ENCODE assay signal across 8 mouse cellular contexts in genomic region chr5:24684578-24685365, GRCm38 (mm10). TPM values are rescaled to one million over a fixed set of nuclear protein-coding genes. Genes with fewer than 3 reads are reported as not detected.
DNase-seq lines count a peak whose midpoint lies in the region; ATAC-seq and TF ChIP-seq lines count a peak whose summit lies in the region.

No protein-coding gene starts in this region.

- H3K9me3 ChIP-seq in embryonic facial prominence, embryonic 12.5 days = no peaks in the 10 kb centered on the region
- H3K9me3 ChIP-seq in heart, embryonic 11.5 days (replicated peaks; ENCODE audit: control insufficient read depth, low read length) = no peaks in the 10 kb centered on the region
- no peaks in the 10 kb centered on the region for H3K9me3 ChIP-seq in liver, embryonic 12.5 days (replicated peaks)

- peaks cover 4% of the 10 kb centered on the region for H3K4me1 ChIP-seq in embryonic facial prominence, embryonic 12.5 days
- H3K4me1 ChIP-seq in heart, embryonic 11.5 days (ENCODE audit: control insufficient read depth, insufficient read depth, low read length) = peaks cover 12% of the 10 kb centered on the region
- peaks cover 28% of the 10 kb centered on the region for H3K4me1 ChIP-seq in liver, embryonic 12.5 days
- peaks cover 7% of the 10 kb centered on the region for H3K4me1 ChIP-seq in testis, adult 2 months (ENCODE audit: control insufficient read depth, insufficient read depth, low read length)

- H3K4me2 ChIP-seq in embryonic facial prominence, embryonic 12.5 days (replicated peaks) = peak overlapping the region; percentile 54
- peak overlapping the region; percentile 80 for H3K4me2 ChIP-seq in heart, embryonic 11.5 days
- H3K4me2 ChIP-seq in liver, embryonic 12.5 days = peak overlapping the region; percentile 74
- peak overlapping the region; percentile 78 for H3K4me2 ChIP-seq in myocyte (ENCODE audit: low read depth)

- peak overlapping the region; percentile 96 for H3K27ac ChIP-seq in embryonic facial prominence, embryonic 12.5 days
- peak overlapping the region; percentile 99 for H3K27ac ChIP-seq in heart, embryonic 11.5 days (ENCODE audit: low read depth, low read length)
- peak overlapping the region; percentile 93 for H3K27ac ChIP-seq in liver, embryonic 12.5 days
- peak overlapping the region; percentile 83 for H3K27ac ChIP-seq in testis, adult 2 months (ENCODE audit: control insufficient read depth, insufficient read depth, low read depth, low read length)

- no peak for TF ChIP-seq CTCF in testis, adult 2 months (IDR thresholded peaks at IDR 0.05; ENCODE audit: control insufficient read depth, insufficient read depth, insufficient replicate concordance, low read depth, low read length)

- peak overlapping the region; percentile 88 for H3K4me3 ChIP-seq in embryonic facial prominence, embryonic 12.5 days
- peak overlapping the region; percentile 93 for H3K4me3 ChIP-seq in heart, embryonic 11.5 days (ENCODE audit: low read depth, low read length)
- peak overlapping the region; percentile 84 for H3K4me3 ChIP-seq in liver, embryonic 12.5 days
- peak overlapping the region; percentile 51 for H3K4me3 ChIP-seq in myocyte
- H3K4me3 ChIP-seq in testis, adult 2 months (ENCODE audit: control insufficient read depth, low read depth, low read length) = peak overlapping the region; percentile 87

- H3K36me3 ChIP-seq in embryonic facial prominence, embryonic 12.5 days = peaks cover 4% of the 10 kb centered on the region
- H3K36me3 ChIP-seq in heart, embryonic 11.5 days (ENCODE audit: control insufficient read depth, insufficient read depth, low read length) = peaks cover 4% of the 10 kb centered on the region
- peaks cover 11% of the 10 kb centered on the region for H3K36me3 ChIP-seq in liver, embryonic 12.5 days
- peaks cover 4% of the 10 kb centered on the region for H3K36me3 ChIP-seq in myocyte (ENCODE audit: control insufficient read depth, insufficient read depth)
- H3K36me3 ChIP-seq in testis, adult 2 months (ENCODE audit: control insufficient read depth, insufficient read depth, low read length) = no peaks in the 10 kb centered on the region; the same call in none of the 2 replicates

- peak; percentile 43 for ATAC-seq in embryonic facial prominence, embryonic 12.5 days (ENCODE audit: insufficient number of reproducible peaks, insufficient read depth, low FRiP score, low TSS enrichment)
- peak; percentile 6; the same call in 1 of the 2 replicates for ATAC-seq in heart, embryonic 11.5 days (replicated peaks; ENCODE audit: insufficient number of reproducible peaks, low FRiP score, low TSS enrichment)
- peak; percentile 22 for ATAC-seq in liver, embryonic 12.5 days

- 27% methylated on average over 16 of the region's 16 CpGs for WGBS in embryonic facial prominence, embryonic 12.5 days
- 20% methylated on average over 16 of the region's 16 CpGs for WGBS in heart, embryonic 11.5 days (ENCODE audit: insufficient replicate concordance)
- 22% methylated on average over 16 of the region's 16 CpGs for WGBS in liver, embryonic 12.5 days (ENCODE audit: insufficient replicate concordance)

- DNase-seq in A20 (ENCODE audit: low read depth, low spot score) (peak; percentile 74), adipocyte (ENCODE audit: low spot score) (peak; percentile 83)
- DNase-seq in kidney, postnatal 36 days = peak; percentile 13 to 46

- no peaks in the 10 kb centered on the region for H3K27me3 ChIP-seq in embryonic facial prominence, embryonic 12.5 days
- no peaks in the 10 kb centered on the region for H3K27me3 ChIP-seq in heart, embryonic 11.5 days (ENCODE audit: control insufficient read depth, insufficient read depth, low read length)
- H3K27me3 ChIP-seq in liver, embryonic 12.5 days (replicated peaks) = no peaks in the 10 kb centered on the region
- H3K27me3 ChIP-seq in myocyte (ENCODE audit: control insufficient read depth, insufficient read depth, insufficient read length) = no peaks in the 10 kb centered on the region
- H3K27me3 ChIP-seq in testis, adult 2 months (ENCODE audit: control insufficient read depth, insufficient read depth, low read length) = no peaks in the 10 kb centered on the region

- peaks cover 17% of the 10 kb centered on the region for H3K79me2 ChIP-seq in myocyte (ENCODE audit: control insufficient read depth, insufficient read depth)

- peak overlapping the region; percentile 70 for H3ac ChIP-seq in myocyte (ENCODE audit: control insufficient read depth, insufficient read length)

- TF ChIP-seq POLR2A in myocyte (IDR thresholded peaks at IDR 0.05; ENCODE audit: insufficient read length, low read depth) = no peak
- TF ChIP-seq POLR2A in testis, adult 2 months (IDR thresholded peaks at IDR 0.05; ENCODE audit: control insufficient read depth, low read depth, low read length) = no peak; the same call in 1 of the 2 replicates

- H3K9ac ChIP-seq in embryonic facial prominence, embryonic 12.5 days = peak overlapping the region; percentile 46; the same call in 1 of the 2 replicates
- H3K9ac ChIP-seq in heart, embryonic 11.5 days (ENCODE audit: low read depth, low read length) = peak overlapping the region; percentile 76
- peak overlapping the region; percentile 54 for H3K9ac ChIP-seq in liver, embryonic 12.5 days

TF ChIP-seq in myocyte, 11 proteins besides CTCF, POLR2A, EP300 and RAD21:
- TF ChIP-seq MYOG (IDR thresholded peaks at IDR 0.05; ENCODE audit: control insufficient read depth in 1 of 3, insufficient read depth in 1 of 3, insufficient read length in 2 of 3, low read depth in 2 of 3) = no peak
- no peak for TF ChIP-seq SRF (IDR thresholded peaks at IDR 0.05; ENCODE audit: control insufficient read depth, insufficient read length, low read depth)
- no peak for TF ChIP-seq USF1 (IDR thresholded peaks at IDR 0.05; ENCODE audit: low read depth)
- no peak for TF ChIP-seq TCF12 (IDR thresholded peaks at IDR 0.05; ENCODE audit: insufficient read depth, poor library complexity, severe bottlenecking)
- no peak for TF ChIP-seq REST (IDR thresholded peaks at IDR 0.05; ENCODE audit: insufficient read depth, insufficient read length)
- TF ChIP-seq MYOD1 (IDR thresholded peaks at IDR 0.05; ENCODE audit: control insufficient read depth in 1 of 3, insufficient read length in 2 of 3, low read depth in 2 of 3) = no peak
- no peak for TF ChIP-seq POLR2AphosphoS2 (IDR thresholded peaks at IDR 0.05; ENCODE audit: insufficient read length, low read depth)
- TF ChIP-seq TCF3 (IDR thresholded peaks at IDR 0.05; ENCODE audit: insufficient read length, low read depth) = no peak
- no peak for TF ChIP-seq CEBPB (IDR thresholded peaks at IDR 0.05; ENCODE audit: insufficient read depth, poor library complexity, severe bottlenecking)
- no peak for TF ChIP-seq E2F4 (IDR thresholded peaks at IDR 0.05; ENCODE audit: insufficient read depth)
- TF ChIP-seq MAX (IDR thresholded peaks at IDR 0.05; ENCODE audit: low read depth) = no peak

RNA-seq across cellular contexts. Expression of gene Nub1, which starts 0.6 kb away (rescaled TPM):
- polyA plus RNA-seq in embryonic facial prominence, embryonic 12.5 days (2016; fragmentation: Nextera tagmentation; extraction: Ambion mirVana) = 33.9 and 34.0 TPM in 2 replicates
- polyA plus RNA-seq in heart, embryonic 11.5 days (2014; fragmentation: Nextera tagmentation; extraction: Ambion mirVana) = 28.2 and 30.7 TPM in 2 replicates
- 16.9 and 17.5 TPM in 2 replicates for polyA plus RNA-seq in liver, embryonic 12.5 days (2016; fragmentation: Nextera tagmentation; extraction: Ambion mirVana)
- 28.5 TPM for polyA plus RNA-seq in myocyte (2012; fragmentation: generic; extraction: Trizol)
- 46.5 and 49.9 TPM in 2 replicates for polyA plus RNA-seq in testis, adult 2 months (2012; rRNA removed)

RNA-seq across cellular contexts. Expression of gene Wdr86, which starts 45.8 kb away (rescaled TPM):
- polyA plus RNA-seq in embryonic facial prominence, embryonic 12.5 days (2016; fragmentation: Nextera tagmentation; extraction: Ambion mirVana) = 69.7 and 78.3 TPM in 2 replicates
- polyA plus RNA-seq in heart, embryonic 11.5 days (2014; fragmentation: Nextera tagmentation; extraction: Ambion mirVana) = 11.5 and 13.6 TPM in 2 replicates
- 3.5 and 3.9 TPM in 2 replicates for polyA plus RNA-seq in liver, embryonic 12.5 days (2016; fragmentation: Nextera tagmentation; extraction: Ambion mirVana)
- not detected for polyA plus RNA-seq in myocyte (2012; fragmentation: generic; extraction: Trizol)
- polyA plus RNA-seq in testis, adult 2 months (2012; rRNA removed) = 0.78 and 1.0 TPM in 2 replicates

Comparison
In these comparisons a context has a peak if more than half of its experiments do, and no peak if none do; other contexts are left out.
1. Peak in every context shown above with its lines: DNase-seq, ATAC-seq, H3K4me3 ChIP-seq and H3K27ac ChIP-seq.
2. DNase-seq: peak in every context shown above with its lines; median percentile 83 in adipocyte; 74 in A20; 30 in kidney, postnatal 36 days.